10 mouse cellular contexts compared by ENCODE assay signal in the genomic region with DNA sequence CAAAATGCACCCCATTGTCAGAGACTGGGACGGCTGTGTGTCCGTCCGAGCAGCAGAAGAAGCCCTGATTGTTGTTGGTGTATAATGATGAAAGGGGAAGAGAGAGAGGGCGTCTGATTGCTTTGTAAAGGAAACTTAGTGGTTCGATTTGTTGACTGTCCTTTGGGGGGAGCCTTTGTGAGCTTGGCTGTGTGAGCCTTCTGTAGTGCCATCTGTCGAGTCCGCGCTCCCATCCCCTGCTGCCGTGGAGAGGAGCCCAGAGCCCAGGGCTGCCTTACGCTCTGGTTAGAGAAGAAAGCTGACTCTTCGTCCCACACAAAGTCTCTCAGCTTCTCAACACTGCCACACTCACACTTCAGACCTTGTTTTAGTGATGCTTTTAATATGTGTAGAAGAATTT. TPM values are rescaled to one million over a fixed set of nuclear protein-coding genes. Genes with fewer than 3 reads are reported as not detected.
DNase-seq lines count a peak whose midpoint lies in the region; ATAC-seq and TF ChIP-seq lines count a peak whose summit lies in the region.
"Had no signal": no experiment of that assay in that cellular context is flagged by ENCODE, and none has a peak within 500 bp of the region (broad histone marks: within the 10 kb centered on the region; RNA-seq: fewer than 3 reads in every experiment).

No protein-coding gene starts in this region.

- 8% methylated on average over 11 of the region's 11 CpGs for WGBS in cerebellum, adult 2 months
- WGBS in neural tube, embryonic 15.5 days: 24% methylated on average over 11 of the region's 11 CpGs

- ATAC-seq in neural tube, embryonic 15.5 days (ENCODE audit: low FRiP score): no peak

- no peak overlapping the region for H3K27ac ChIP-seq in cerebellum, adult 2 months (ENCODE audit: insufficient read depth, low read length)
- peak overlapping the region; percentile 46 for H3K27ac ChIP-seq in neural tube, embryonic 15.5 days (replicated peaks)
- H3K27ac ChIP-seq: heart, embryonic 13.5 days had no signal

- TF ChIP-seq CTCF in cerebellum, adult 2 months (IDR thresholded peaks at IDR 0.05; ENCODE audit: borderline replicate concordance, insufficient read depth, low read depth, low read length): peak; percentile 44; the same call in 1 of the 2 replicates

- peaks cover 21% of the 10 kb centered on the region for H3K4me1 ChIP-seq in cerebellum, adult 2 months (ENCODE audit: control insufficient read depth, insufficient read depth, low read length)
- peaks cover 24% of the 10 kb centered on the region for H3K4me1 ChIP-seq in neural tube, embryonic 15.5 days

- DNase-seq in cerebellum, adult 2 months: peak; percentile 82 to 89
- peak; percentile 66 to 73 for DNase-seq in frontal cortex, adult 2 months (ENCODE audit: extremely low spot score in 1 of 2, low spot score in 1 of 2)
- peak; percentile 62 to 65 for DNase-seq in layer of hippocampus, postnatal 36 days
- DNase-seq in kidney, postnatal 36 days: no peak
- DNase-seq in lung, postnatal 25 days (ENCODE audit: low spot score): no peak
- DNase-seq in adipocyte (ENCODE audit: low spot score): no peak
- DNase-seq in adrenal gland, postnatal 10 days: no peak
- DNase-seq: liver had no signal

- no peak for TF ChIP-seq POLR2A in cerebellum, adult 2 months (IDR thresholded peaks at IDR 0.05; ENCODE audit: borderline replicate concordance, insufficient read depth, low read length)

- no peak overlapping the region for H3K4me2 ChIP-seq in neural tube, embryonic 15.5 days
- H3K4me2 ChIP-seq: heart, embryonic 13.5 days had no signal

- no peaks in the 10 kb centered on the region for H3K27me3 ChIP-seq in cerebellum, adult 2 months (ENCODE audit: control insufficient read depth, insufficient read depth, low read length)
- no peaks in the 10 kb centered on the region for H3K27me3 ChIP-seq in neural tube, embryonic 15.5 days (replicated peaks)

- no peaks in the 10 kb centered on the region for H3K9me3 ChIP-seq in neural tube, embryonic 15.5 days (replicated peaks)
- H3K9me3 ChIP-seq: heart, embryonic 13.5 days had no signal

- peaks cover 72% of the 10 kb centered on the region for H3K36me3 ChIP-seq in neural tube, embryonic 15.5 days

- no peak overlapping the region for H3K4me3 ChIP-seq in cerebellum, adult 2 months (replicated peaks; ENCODE audit: insufficient read depth, low read depth, low read length)
- no peak overlapping the region for H3K4me3 ChIP-seq in neural tube, embryonic 15.5 days (replicated peaks)
- H3K4me3 ChIP-seq: heart, embryonic 13.5 days had no signal

- H3K9ac ChIP-seq in neural tube, embryonic 15.5 days (replicated peaks): no peak overlapping the region
- H3K9ac ChIP-seq: heart, embryonic 13.5 days had no signal

RNA-seq across cellular contexts. Expression of gene Trit1, which starts 36.8 kb away (rescaled TPM):
- polyA plus RNA-seq in cerebellum, adult 2 months (2012; rRNA removed): 10.9 and 11.0 TPM in 2 replicates
- 17.7 and 18.2 TPM in 2 replicates for polyA plus RNA-seq in frontal cortex, adult 2 months (2012; rRNA removed)
- total RNA-seq in layer of hippocampus, postnatal 36 days (2021): 10 to 100 TPM; 23.5 to 26.0 TPM
- polyA plus RNA-seq in neural tube, embryonic 15.5 days (2015; fragmentation: Nextera tagmentation; extraction: Ambion mirVana): 21.0 and 21.9 TPM in 2 replicates
- 10 to 100 TPM; 19.7 to 22.7 TPM for total RNA-seq in adrenal gland, postnatal 10 days (2021)

RNA-seq across cellular contexts. Expression of gene Bmp8b, which starts 51.8 kb away (rescaled TPM):
- 0.10 and 0.24 TPM in 2 replicates for polyA plus RNA-seq in cerebellum, adult 2 months (2012; rRNA removed)
- polyA plus RNA-seq in frontal cortex, adult 2 months (2012; rRNA removed): 0.36 TPM in 2 replicates
- total RNA-seq in layer of hippocampus, postnatal 36 days (2021): under 1 TPM in 1 of 2 experiments, not detected in 1; 0.42 TPM
- polyA plus RNA-seq in neural tube, embryonic 15.5 days (2015; fragmentation: Nextera tagmentation; extraction: Ambion mirVana): 0.38 and 0.43 TPM in 2 replicates
- not detected for total RNA-seq in adrenal gland, postnatal 10 days (2021)

RNA-seq across cellular contexts. Expression of gene Mycl, which starts 57.7 kb away (rescaled TPM):
- polyA plus RNA-seq in cerebellum, adult 2 months (2012; rRNA removed): 5.3 and 5.8 TPM in 2 replicates
- polyA plus RNA-seq in frontal cortex, adult 2 months (2012; rRNA removed): 10.0 and 12.0 TPM in 2 replicates
- 10 to 100 TPM; 32.9 to 35.0 TPM for total RNA-seq in layer of hippocampus, postnatal 36 days (2021)
- polyA plus RNA-seq in neural tube, embryonic 15.5 days (2015; fragmentation: Nextera tagmentation; extraction: Ambion mirVana): 38.2 and 52.3 TPM in 2 replicates
- total RNA-seq in adrenal gland, postnatal 10 days (2021): 1 to 10 TPM; 3.6 to 5.6 TPM

Comparison
In these comparisons a context has a peak if more than half of its experiments do, and no peak if none do; other contexts are left out.
1. DNase-seq: peak in cerebellum, adult 2 months (2 of 2), frontal cortex, adult 2 months (2 of 2) and layer of hippocampus, postnatal 36 days (2 of 2); none in kidney, postnatal 36 days (0 of 2), lung, postnatal 25 days (single experiment), adipocyte (single experiment) and adrenal gland, postnatal 10 days (single experiment).